Mouse (Mus musculus): Measurements from ENCODE around the gene Spats2l.

- no peak for TF ChIP-seq POLR2A (IDR thresholded peaks at IDR 0.05; ENCODE audit: borderline replicate concordance, low read depth, low read length)
- no peak for TF ChIP-seq CTCF (IDR thresholded peaks at IDR 0.05; ENCODE audit: low read depth, low read length)
These were observed 88.1 kb downstream of the Spats2l start for GRCm38 (mm10) chr1:57862024-57862423.
